Mouse (Mus musculus): Measurements from ENCODE around the gene Sap30bp.

GRCm38 (mm10) chr11:115894755-115895520, 38.1 kb upstream of the Sap30bp start:
- peak; percentile 78 for TF ChIP-seq CTCF (IDR thresholded peaks at IDR 0.05; ENCODE audit: low read depth)
- no peak for TF ChIP-seq EP300 (IDR thresholded peaks at IDR 0.05; ENCODE audit: low read depth)

All from heart, postnatal 0 days (tissue).